Mouse (Mus musculus) embryonic fibroblast, embryonic 13.5 days (primary cell): Measurements from ENCODE around the gene Clpp.

Experiments
- CTCF ChIP-seq: IDR thresholded peaks from 2 replicates; pipeline ENCODE4 v1.5.1; 2011; ENCODE audit warnings: mild to moderate bottlenecking, control low read depth, low read length, moderate library complexity, borderline replicate concordance; ENCODE audit not compliant: insufficient read depth
- POLR2A ChIP-seq: IDR thresholded peaks from 2 replicates; pipeline ENCODE4 v1.6.1; 2011; ENCODE audit warnings: low read depth, mild to moderate bottlenecking, control low read depth, low read length, moderate library complexity

DNA sequence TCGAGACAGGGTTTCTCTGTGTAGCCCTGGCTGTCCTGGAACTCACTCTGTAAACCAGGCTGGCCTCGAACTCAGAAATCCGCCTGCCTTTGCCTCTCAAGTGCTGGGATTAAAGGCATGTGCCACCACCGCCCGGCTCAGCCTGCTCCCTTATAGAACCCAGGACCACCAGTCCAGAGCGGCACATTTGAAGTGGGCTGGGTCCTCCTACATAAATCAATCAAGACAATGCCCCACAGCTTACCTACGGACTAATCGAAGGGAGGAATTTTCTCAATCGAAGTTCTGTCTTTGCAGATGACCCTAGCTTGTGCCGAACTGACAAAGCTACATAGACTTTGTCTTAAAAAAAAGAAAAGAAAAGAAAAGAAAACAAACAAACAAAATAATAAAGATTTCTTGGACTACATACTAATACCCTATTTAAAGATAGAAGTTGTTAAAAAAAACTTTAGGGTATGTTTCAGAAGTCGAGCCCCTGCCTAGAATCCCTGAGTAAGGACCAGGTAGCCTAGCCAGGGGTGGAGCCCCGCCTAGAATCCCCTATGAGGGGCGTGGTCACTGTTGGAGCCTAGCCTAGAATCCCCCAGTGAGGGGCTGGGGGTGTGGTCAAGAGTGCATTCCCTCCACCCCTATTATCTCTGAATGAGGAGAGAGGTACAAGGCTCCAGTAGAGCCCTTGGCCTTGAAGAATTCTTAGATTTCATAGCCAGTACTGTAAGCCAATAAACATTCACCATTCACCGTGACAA lies 16.0 kb upstream of the Clpp start:
- no peak for TF ChIP-seq POLR2A
- no peak for TF ChIP-seq CTCF
